Mouse (Mus musculus) ES-E14 (cell line): ENCODE measurements around the gene Vwce.

ENCODE experiments used
- CHD2 ChIP-seq: IDR thresholded peaks from 2 replicates; pipeline ENCODE4 v1.6.1; 2014; ENCODE audit warnings: mild to moderate bottlenecking, low read depth, low read length, inconsistent platforms
- HCFC1 ChIP-seq: IDR thresholded peaks from 2 replicates; pipeline ENCODE4 v1.6.1; 2012; ENCODE audit warnings: low read length, inconsistent platforms, borderline replicate concordance; ENCODE audit not compliant: insufficient read depth
- MAFK ChIP-seq: IDR thresholded peaks from 2 replicates; pipeline ENCODE4 v1.6.1; 2014; ENCODE audit warnings: mild to moderate bottlenecking, low read depth, low read length, inconsistent platforms; ENCODE audit not compliant: insufficient read depth

DNA sequence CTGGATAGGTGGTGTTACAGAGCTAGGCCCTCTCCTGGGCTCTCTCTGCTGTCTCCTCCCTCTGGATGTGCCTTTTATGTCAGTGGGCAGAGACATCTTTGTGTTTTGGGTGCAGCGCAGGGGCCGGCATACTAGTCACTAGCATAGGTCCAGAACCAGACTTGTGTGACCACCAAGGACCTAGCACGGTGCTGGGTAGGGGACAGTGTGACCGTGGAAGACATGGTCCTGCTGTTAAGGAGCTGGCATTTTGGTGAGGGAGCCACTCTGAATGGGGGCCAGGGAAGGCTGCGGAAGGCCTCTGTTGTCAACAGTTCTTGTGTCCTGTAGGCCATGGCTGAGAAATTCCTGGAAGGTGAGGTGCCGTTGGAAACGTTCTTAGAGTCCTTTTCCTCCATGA, 78.2 kb downstream of the Vwce start:
- TF ChIP-seq HCFC1: no peak
- TF ChIP-seq CHD2: no peak
- no peak for TF ChIP-seq MAFK
